Mouse (Mus musculus): ENCODE data around the gene Klf3. TPM values are rescaled to one million over a fixed set of nuclear protein-coding genes. Genes with fewer than 3 reads are reported as not detected.

The Klf3 gene
- polyA plus RNA-seq, 1 experiment from 2014 or later = 34.1 TPM

DNA sequence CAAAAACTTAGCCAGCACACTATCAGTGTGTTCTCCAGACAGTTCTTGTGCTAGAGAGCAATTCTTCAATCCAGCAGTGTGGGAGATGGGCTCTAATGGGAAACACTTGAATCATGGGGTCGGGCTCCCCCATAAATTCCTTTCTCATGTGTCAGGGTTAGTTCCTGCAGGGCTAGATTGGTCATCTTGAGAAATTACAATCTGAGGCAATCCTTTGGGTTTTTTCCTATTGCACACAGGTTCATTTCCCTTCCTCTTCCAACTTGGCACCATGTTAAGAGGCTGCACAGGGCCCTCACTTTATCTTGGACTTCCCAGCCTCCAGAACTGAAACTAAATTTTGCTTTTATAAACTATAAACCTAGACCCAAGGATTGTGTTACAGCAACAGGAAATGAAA is 31.0 kb downstream of the Klf3 start:
- H3K9me3 ChIP-seq (ENCODE audit: control insufficient read depth, low read length) = no peaks in the 10 kb centered on the region
- WGBS = 71% methylated on average over 1 of the region's 1 CpGs

DNA sequence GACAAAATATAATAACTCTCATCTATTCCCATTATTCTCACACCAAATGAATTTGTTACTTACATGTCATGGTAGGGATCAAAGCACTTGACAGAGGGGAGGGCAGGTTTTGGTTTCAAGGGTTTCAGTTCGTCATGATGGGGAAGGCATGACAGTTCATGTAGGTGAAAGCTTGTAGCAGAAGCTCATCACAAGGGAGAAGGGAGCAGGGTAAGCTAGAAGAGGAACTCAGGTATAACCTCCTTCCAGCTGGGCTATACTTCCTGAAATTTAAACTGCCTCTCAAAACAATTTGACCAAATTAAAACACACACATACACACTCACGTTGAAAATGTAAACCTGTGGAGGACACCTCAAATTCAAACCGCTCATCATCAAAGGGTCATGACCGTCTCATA is 32.1 kb downstream of the Klf3 start:
- 93% methylated on average over 4 of the region's 4 CpGs for whole genome bisulfite sequencing
- DNase-seq (ENCODE audit: low spot score) = no peak

More for the DNA sequence above, 31.0 kb downstream of the Klf3 start:
- DNase-seq (ENCODE audit: low spot score) (no peak), ATAC-seq (ENCODE audit: insufficient read depth, low FRiP score, low TSS enrichment) (no peak)
- Histone ChIP-seq H3K27me3 (ENCODE audit: control insufficient read depth, insufficient read depth, low read length) (no peaks in the 10 kb centered on the region), H3K4me2 (ENCODE audit: low read depth) (no peak overlapping the region), H3K36me3 (ENCODE audit: control insufficient read depth, insufficient read depth, low read length) (peaks cover 4% of the 10 kb centered on the region), H3K9ac (ENCODE audit: low read length) (no peak overlapping the region), H3K27ac (ENCODE audit: low read depth, low read length) (no peak overlapping the region), H3K4me3 (ENCODE audit: low read depth, low read length) (no peak overlapping the region), H3K4me1 (ENCODE audit: control insufficient read depth, insufficient read depth, low read length) (no peaks in the 10 kb centered on the region)

DNA sequence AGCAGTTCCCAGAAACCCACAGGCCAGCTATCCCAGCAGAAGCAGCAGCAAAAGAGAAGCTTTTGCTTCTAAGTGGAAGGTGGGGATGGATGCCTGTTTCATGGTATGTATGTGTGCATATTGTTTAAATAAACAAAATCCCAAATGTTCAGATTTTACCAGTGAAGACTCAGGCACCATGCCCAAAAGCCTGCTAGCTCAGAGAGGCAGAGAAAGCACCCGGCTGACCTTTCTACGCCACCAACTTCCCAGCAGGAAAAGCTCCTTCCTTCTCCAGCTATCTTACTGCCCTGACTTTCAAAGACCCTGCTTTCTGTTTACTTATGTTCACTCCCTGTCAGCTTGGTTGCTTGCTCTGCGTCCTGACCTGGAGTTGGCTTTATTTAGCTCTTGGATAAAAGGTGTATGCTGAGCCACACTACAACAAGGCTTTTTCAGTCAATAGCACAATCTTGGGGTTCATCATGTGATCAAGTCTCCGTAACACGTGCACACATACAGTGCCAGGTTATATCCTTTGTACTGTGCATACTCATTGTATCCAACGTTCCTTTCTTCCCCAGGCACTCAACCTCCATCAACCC is 35.9 kb downstream of the Klf3 start:
- 74% methylated on average over 6 of the region's 6 CpGs for WGBS
- Histone ChIP-seq H3K27ac (ENCODE audit: low read depth, low read length) (no peak overlapping the region), H3K4me3 (ENCODE audit: low read depth, low read length) (no peak overlapping the region), H3K4me1 (ENCODE audit: control insufficient read depth, insufficient read depth, low read length) (no peaks in the 10 kb centered on the region), H3K4me2 (ENCODE audit: low read depth) (no peak overlapping the region), H3K36me3 (ENCODE audit: control insufficient read depth, insufficient read depth, low read length) (no peaks in the 10 kb centered on the region), H3K27me3 (ENCODE audit: control insufficient read depth, insufficient read depth, low read length) (no peaks in the 10 kb centered on the region), H3K9ac (ENCODE audit: low read length) (no peak overlapping the region), H3K9me3 (ENCODE audit: control insufficient read depth, low read length) (no peaks in the 10 kb centered on the region)
- DNase-seq (ENCODE audit: low spot score) (no peak), ATAC-seq (ENCODE audit: insufficient read depth, low FRiP score, low TSS enrichment) (no peak)

More for the DNA sequence above, 32.1 kb downstream of the Klf3 start:
- Histone ChIP-seq H3K4me2 (ENCODE audit: low read depth) (no peak overlapping the region), H3K9me3 (ENCODE audit: control insufficient read depth, low read length) (no peaks in the 10 kb centered on the region), H3K27me3 (ENCODE audit: control insufficient read depth, insufficient read depth, low read length) (no peaks in the 10 kb centered on the region), H3K9ac (ENCODE audit: low read length) (no peak overlapping the region), H3K27ac (ENCODE audit: low read depth, low read length) (no peak overlapping the region), H3K4me3 (ENCODE audit: low read depth, low read length) (no peak overlapping the region), H3K4me1 (ENCODE audit: control insufficient read depth, insufficient read depth, low read length) (no peaks in the 10 kb centered on the region), H3K36me3 (ENCODE audit: control insufficient read depth, insufficient read depth, low read length) (no peaks in the 10 kb centered on the region)
- no peak for ATAC-seq (ENCODE audit: insufficient read depth, low FRiP score, low TSS enrichment)

DNA sequence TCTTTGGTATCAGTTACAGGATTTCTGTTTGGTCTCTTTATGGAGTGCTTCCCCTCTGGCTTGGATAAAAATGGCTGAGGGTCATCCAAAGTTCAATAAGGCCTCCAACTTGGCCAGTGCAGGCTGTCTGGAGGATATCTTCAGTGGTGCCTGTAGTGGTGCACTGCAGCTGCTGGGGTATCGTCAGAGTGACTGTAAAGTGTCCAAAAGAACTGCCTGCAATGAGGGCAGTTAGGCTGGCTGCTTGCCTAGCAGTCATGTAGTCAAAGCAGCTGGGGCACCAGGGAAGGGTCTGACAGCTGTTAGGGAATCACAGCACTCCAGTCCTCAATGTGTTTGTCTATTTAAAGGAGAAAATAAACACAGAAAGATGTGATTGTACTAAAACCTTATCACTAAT is 36.9 kb downstream of the Klf3 start:
- 34% methylated on average over 1 of the region's 1 CpGs for WGBS
- no peak overlapping the region for H3K4me3 ChIP-seq (ENCODE audit: low read depth, low read length)
- no peaks in the 10 kb centered on the region for H3K4me1 ChIP-seq (ENCODE audit: control insufficient read depth, insufficient read depth, low read length)
- H3K9ac ChIP-seq (ENCODE audit: low read length) = no peak overlapping the region
- H3K9me3 ChIP-seq (ENCODE audit: control insufficient read depth, low read length) = no peaks in the 10 kb centered on the region
- ATAC-seq (ENCODE audit: insufficient read depth, low FRiP score, low TSS enrichment) (no peak), DNase-seq (ENCODE audit: low spot score) (no peak)
- H3K27me3 ChIP-seq (ENCODE audit: control insufficient read depth, insufficient read depth, low read length) = no peaks in the 10 kb centered on the region
- no peaks in the 10 kb centered on the region for H3K36me3 ChIP-seq (ENCODE audit: control insufficient read depth, insufficient read depth, low read length)
- H3K27ac ChIP-seq (ENCODE audit: low read depth, low read length) = no peak overlapping the region
- no peak overlapping the region for H3K4me2 ChIP-seq (ENCODE audit: low read depth)

DNA sequence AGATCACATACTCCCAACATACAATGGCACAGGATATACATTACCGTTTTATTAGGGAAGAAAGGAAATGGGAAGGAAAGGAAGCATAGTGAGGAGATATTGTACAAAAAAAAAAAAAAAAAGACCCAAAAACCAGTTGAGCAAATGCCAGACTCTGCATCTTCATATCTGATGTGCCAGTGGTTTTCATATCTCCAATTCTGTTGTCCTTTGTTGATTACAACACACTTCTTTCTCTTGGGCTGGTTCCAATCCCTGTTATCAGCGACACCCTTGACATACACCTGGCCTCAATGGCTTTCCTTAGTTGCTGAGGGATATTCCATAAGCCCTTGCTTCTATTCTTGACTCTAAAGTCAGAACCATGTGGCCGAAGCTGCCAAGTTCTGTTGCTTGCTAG is 41.4 kb downstream of the Klf3 start:
- DNase-seq (ENCODE audit: low spot score) (no peak), ATAC-seq (ENCODE audit: insufficient read depth, low FRiP score, low TSS enrichment) (no peak)
- no peak overlapping the region for H3K4me3 ChIP-seq (ENCODE audit: low read depth, low read length)
- no peaks in the 10 kb centered on the region for H3K36me3 ChIP-seq (ENCODE audit: control insufficient read depth, insufficient read depth, low read length)
- H3K9me3 ChIP-seq (ENCODE audit: control insufficient read depth, low read length) = no peaks in the 10 kb centered on the region
- H3K27me3 ChIP-seq (ENCODE audit: control insufficient read depth, insufficient read depth, low read length) = no peaks in the 10 kb centered on the region
- no peaks in the 10 kb centered on the region for H3K4me1 ChIP-seq (ENCODE audit: control insufficient read depth, insufficient read depth, low read length)
- H3K9ac ChIP-seq (ENCODE audit: low read length) = no peak overlapping the region
- WGBS = 86% methylated on average over 3 of the region's 3 CpGs
- H3K27ac ChIP-seq (ENCODE audit: low read depth, low read length) = no peak overlapping the region
- H3K4me2 ChIP-seq (ENCODE audit: low read depth) = no peak overlapping the region

DNA sequence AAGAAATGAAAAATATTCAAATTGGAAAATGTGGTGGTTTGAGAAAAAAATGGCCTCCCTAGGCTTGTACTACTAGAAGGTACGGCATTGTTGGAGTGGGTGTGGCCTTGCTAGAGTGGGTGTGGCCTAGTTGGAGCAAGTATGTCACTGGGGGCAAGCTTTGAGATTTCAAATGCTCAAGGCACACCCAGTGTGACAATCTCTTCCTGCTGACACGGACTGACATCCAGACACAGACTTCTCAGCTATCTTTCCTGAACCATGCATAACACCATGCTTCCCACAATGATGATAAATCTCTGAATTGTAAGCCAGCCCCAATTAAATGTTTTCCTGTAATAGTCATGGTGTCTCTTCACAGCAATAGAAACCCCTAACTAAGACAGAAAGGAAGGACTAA is 44.1 kb downstream of the Klf3 start:
- H3K9me3 ChIP-seq (ENCODE audit: control insufficient read depth, low read length) = no peaks in the 10 kb centered on the region
- no peak overlapping the region for H3K27ac ChIP-seq (ENCODE audit: low read depth, low read length)
- no peak for DNase-seq (ENCODE audit: low spot score)
- no peak overlapping the region for H3K4me3 ChIP-seq (ENCODE audit: low read depth, low read length)
- H3K27me3 ChIP-seq (ENCODE audit: control insufficient read depth, insufficient read depth, low read length) = no peaks in the 10 kb centered on the region
- H3K4me1 ChIP-seq (ENCODE audit: control insufficient read depth, insufficient read depth, low read length) = no peaks in the 10 kb centered on the region
- 86% methylated on average over 2 of the region's 2 CpGs for WGBS
- ATAC-seq (ENCODE audit: insufficient read depth, low FRiP score, low TSS enrichment) = no peak
- H3K36me3 ChIP-seq (ENCODE audit: control insufficient read depth, insufficient read depth, low read length) = no peaks in the 10 kb centered on the region
- no peak overlapping the region for H3K9ac ChIP-seq (ENCODE audit: low read length)
- no peak overlapping the region for H3K4me2 ChIP-seq (ENCODE audit: low read depth)

DNA sequence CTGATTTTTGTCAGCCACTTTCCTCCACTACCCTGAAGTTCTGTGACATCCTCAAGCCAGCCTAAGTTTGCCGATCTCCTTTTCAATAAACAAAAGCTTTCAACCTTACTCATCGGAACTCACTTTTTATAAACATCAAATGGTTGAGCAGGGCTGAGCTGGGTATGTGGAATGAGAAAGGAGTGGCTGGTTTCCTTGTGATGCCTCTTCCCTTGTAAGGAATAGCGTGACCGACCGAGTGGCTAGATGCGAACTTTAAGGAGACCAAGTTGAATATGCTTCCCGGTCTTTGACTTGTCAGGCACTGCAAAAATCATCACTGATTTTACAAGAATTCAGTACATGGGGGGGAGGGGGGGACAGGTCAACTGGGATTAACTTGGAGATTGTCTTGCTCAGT is 46.7 kb downstream of the Klf3 start:
- Histone ChIP-seq H3K36me3 (ENCODE audit: control insufficient read depth, insufficient read depth, low read length) (no peaks in the 10 kb centered on the region), H3K27ac (ENCODE audit: low read depth, low read length) (no peak overlapping the region), H3K9ac (ENCODE audit: low read length) (no peak overlapping the region), H3K4me3 (ENCODE audit: low read depth, low read length) (no peak overlapping the region), H3K27me3 (ENCODE audit: control insufficient read depth, insufficient read depth, low read length) (no peaks in the 10 kb centered on the region), H3K4me1 (ENCODE audit: control insufficient read depth, insufficient read depth, low read length) (no peaks in the 10 kb centered on the region), H3K9me3 (ENCODE audit: control insufficient read depth, low read length) (no peaks in the 10 kb centered on the region), H3K4me2 (ENCODE audit: low read depth) (no peak overlapping the region)
- WGBS = 94% methylated on average over 7 of the region's 7 CpGs
- DNase-seq (ENCODE audit: low spot score) (no peak), ATAC-seq (ENCODE audit: insufficient read depth, low FRiP score, low TSS enrichment) (no peak)

DNA sequence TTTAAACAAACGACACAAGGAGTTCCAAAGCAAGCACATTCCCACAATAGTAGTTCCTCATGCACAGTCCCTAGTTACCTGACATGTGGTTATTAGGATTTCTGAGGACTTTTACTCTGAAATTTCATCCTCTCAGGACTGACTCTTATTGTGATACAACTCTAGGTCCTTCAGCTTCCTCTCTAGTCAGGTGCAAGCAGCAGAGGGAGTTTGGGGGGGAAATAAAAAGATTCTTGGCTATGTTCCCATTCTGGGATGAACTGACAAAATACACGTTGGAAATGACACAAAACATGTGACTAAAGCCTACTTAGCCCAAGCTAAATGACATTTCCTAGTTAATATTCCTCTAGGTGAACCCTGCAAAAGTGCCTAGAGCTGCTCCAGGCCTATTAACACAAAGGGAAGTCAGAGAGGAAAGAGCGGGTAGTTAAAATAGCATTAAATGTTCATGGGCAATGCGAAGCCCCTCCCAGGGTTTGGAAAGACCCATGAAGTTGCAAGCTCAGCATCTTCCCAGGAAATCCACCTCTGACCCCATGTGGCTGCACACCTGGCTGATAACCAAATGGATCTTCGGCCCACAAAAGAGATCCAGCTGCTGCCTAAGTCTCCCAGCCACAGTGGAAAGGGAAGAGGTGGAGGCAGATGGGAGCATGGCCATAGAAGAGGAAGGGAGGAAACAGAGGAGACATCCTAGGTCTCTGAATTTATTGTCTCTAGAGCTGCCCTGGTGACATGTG is 49.6 kb downstream of the Klf3 start:
- H3K4me2 ChIP-seq (ENCODE audit: low read depth) = no peak overlapping the region
- H3K4me1 ChIP-seq (ENCODE audit: control insufficient read depth, insufficient read depth, low read length) = no peaks in the 10 kb centered on the region
- H3K27ac ChIP-seq (ENCODE audit: low read depth, low read length) = no peak overlapping the region
- no peak overlapping the region for H3K4me3 ChIP-seq (ENCODE audit: low read depth, low read length)
- H3K27me3 ChIP-seq (ENCODE audit: control insufficient read depth, insufficient read depth, low read length) = no peaks in the 10 kb centered on the region
- WGBS = 67% methylated on average over 5 of the region's 5 CpGs
- ATAC-seq (ENCODE audit: insufficient read depth, low FRiP score, low TSS enrichment) (no peak), DNase-seq (ENCODE audit: low spot score) (no peak)
- no peak overlapping the region for H3K9ac ChIP-seq (ENCODE audit: low read length)
- H3K9me3 ChIP-seq (ENCODE audit: control insufficient read depth, low read length) = no peaks in the 10 kb centered on the region
- no peaks in the 10 kb centered on the region for H3K36me3 ChIP-seq (ENCODE audit: control insufficient read depth, insufficient read depth, low read length)

DNA sequence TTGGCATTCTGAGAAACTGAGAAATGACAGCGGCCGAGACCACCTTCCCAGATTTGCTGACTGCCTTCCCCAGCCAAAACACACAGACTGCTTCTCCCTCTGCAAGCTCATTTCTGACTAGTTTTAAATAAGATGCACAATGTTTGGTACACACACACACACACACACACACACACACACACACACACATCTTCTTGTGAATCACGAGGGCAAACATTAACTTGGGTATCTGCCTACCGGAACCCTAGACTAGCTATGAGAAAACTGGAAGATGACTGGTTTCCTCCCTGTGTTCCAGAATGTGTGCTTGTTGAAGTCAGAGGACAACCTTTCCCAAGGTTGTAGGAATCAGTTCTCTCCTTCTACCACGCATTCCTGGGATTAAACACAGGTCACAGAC is 50.2 kb downstream of the Klf3 start:
- WGBS = 91% methylated on average over 5 of the region's 5 CpGs
- ATAC-seq (ENCODE audit: insufficient read depth, low FRiP score, low TSS enrichment) (no peak), DNase-seq (ENCODE audit: low spot score) (no peak)
- Histone ChIP-seq H3K4me2 (ENCODE audit: low read depth) (no peak overlapping the region), H3K36me3 (ENCODE audit: control insufficient read depth, insufficient read depth, low read length) (no peaks in the 10 kb centered on the region), H3K9ac (ENCODE audit: low read length) (no peak overlapping the region), H3K4me3 (ENCODE audit: low read depth, low read length) (no peak overlapping the region), H3K9me3 (ENCODE audit: control insufficient read depth, low read length) (no peaks in the 10 kb centered on the region), H3K4me1 (ENCODE audit: control insufficient read depth, insufficient read depth, low read length) (no peaks in the 10 kb centered on the region), H3K27me3 (ENCODE audit: control insufficient read depth, insufficient read depth, low read length) (no peaks in the 10 kb centered on the region), H3K27ac (ENCODE audit: low read depth, low read length) (no peak overlapping the region)

All from neural tube, embryonic 11.5 days (tissue).